Mouse (Mus musculus) c-Kit-positive CD71-positive TER-119-negative erythroid progenitor cells, embryonic 14.5 days (primary cell): ENCODE measurements around the gene Il17re.

Source experiments
- DNase-seq: peaks from one replicate; pipeline ENCODE4 v3.0.0-alpha.2; 2013; ENCODE audit warnings: low read depth

Il17re gene

GRCm38 (mm10) chr6:113443091-113443490, 15.2 kb upstream of the Il17re start:
- peak; percentile 31 for DNase-seq

GRCm38 (mm10) chr6:113444207-113444965, 13.9 kb upstream of the Il17re start:
- no peak for DNase-seq

DNA sequence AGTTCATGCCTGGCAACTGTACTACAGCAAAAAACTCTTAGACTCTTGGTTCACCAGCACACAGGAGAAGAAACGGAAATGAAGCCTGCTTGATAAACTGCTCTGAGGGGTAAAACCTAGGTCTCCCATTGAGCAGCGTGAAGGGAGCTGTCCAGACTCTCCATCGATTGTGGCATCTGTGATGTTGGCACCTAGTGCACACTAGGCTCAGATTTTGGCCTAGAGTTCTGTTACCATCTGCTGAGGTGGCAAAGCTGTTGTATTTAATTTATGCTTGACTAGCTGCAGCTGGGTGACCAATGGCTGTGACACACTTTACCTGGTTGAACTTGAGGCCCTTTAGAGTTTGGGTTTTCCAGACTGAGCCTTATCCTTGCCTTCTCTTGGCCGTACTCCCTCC, 10.6 kb upstream of the Il17re start:
- DNase-seq = no peak

DNA sequence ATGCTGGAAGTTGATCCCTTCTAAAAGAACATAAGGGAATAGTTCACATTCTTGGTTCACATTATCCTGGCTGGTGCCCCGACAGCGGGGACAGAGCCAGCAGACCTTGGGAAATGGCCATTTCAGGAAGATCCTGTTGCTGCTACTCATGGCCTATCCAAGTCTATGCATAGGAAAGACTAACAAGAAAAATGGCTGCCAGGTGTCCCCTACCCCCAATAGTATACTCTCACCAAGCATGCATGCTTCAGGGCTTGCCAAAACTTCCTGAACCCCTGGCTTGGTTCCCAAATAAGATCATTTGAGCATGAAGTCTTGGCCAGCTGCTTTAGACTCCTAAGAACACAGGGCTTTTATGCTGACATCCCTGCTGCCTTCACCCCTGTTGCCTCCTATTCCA, 6.4 kb upstream of the Il17re start:
- DNase-seq = no peak

DNA sequence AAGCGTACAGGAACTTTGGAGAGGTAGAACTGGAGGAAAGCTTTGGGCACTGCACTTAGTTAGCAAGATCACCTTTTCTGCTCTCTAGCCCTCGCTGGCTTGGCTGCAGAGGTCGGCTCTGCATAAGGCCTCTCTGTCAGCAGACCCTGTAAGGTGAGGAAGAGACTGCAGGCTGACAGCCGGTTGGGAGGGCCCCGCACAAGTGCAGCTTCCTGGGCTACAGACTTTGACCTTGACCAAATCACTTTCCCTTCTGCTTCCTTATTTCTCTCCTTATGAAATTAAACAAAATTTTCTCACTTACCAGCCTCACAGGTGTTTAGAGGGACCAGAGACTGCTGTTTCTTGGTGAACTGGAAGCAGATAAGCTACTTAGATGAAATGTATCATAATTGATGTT, 3.3 kb upstream of the Il17re start:
- no peak for DNase-seq

GRCm38 (mm10) chr6:113458635-113459034, 351 bp downstream of the Il17re start:
- DNase-seq = no peak

GRCm38 (mm10) chr6:113464040-113464439, 5.8 kb downstream of the Il17re start:
- no peak for DNase-seq

DNA sequence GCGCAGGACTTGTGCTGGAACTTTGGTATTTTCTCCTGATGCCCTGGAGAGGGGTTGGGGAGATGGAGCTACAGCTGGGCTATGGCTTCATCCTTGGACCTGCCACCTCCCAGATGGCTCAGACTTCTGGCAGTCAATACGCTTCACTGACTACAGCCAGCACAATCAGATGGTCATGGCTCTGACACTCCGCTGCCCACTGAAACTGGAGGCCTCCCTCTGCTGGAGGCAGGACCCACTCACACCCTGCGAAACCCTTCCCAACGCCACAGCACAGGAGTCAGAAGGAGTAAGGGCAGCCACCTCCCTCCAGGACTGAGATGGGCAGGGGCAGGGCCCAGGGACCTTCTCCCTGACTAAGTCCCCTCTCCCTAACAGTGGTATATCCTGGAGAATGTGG, 7.3 kb downstream of the Il17re start:
- no peak for DNase-seq

- no peak for DNase-seq
Observed at GRCm38 (mm10) chr6:113468512-113468911, 10.2 kb downstream of the Il17re start.

DNA sequence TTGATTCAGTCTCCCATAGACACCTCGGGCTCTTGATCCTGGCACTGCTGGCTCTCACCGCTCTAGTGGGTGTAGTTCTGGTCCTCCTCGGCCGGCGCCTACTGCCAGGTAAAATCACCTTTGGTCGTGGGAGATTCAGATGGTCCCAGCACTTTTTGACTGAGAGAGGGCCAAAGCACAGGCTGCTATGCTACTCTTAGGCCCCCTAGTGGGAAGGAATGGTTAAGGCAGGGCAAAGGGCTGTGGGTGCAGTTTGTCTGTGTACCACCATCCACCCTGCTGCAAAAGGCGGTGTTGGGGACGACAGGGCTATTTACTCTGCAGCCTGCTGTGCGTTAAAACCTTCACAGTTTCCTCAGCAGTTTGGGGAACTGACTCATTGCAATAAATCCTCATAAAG, 10.7 kb downstream of the Il17re start:
- peak; percentile 53 for DNase-seq

- DNase-seq = no peak
Observed at GRCm38 (mm10) chr6:113469432-113469831, 11.1 kb downstream of the Il17re start.

DNA sequence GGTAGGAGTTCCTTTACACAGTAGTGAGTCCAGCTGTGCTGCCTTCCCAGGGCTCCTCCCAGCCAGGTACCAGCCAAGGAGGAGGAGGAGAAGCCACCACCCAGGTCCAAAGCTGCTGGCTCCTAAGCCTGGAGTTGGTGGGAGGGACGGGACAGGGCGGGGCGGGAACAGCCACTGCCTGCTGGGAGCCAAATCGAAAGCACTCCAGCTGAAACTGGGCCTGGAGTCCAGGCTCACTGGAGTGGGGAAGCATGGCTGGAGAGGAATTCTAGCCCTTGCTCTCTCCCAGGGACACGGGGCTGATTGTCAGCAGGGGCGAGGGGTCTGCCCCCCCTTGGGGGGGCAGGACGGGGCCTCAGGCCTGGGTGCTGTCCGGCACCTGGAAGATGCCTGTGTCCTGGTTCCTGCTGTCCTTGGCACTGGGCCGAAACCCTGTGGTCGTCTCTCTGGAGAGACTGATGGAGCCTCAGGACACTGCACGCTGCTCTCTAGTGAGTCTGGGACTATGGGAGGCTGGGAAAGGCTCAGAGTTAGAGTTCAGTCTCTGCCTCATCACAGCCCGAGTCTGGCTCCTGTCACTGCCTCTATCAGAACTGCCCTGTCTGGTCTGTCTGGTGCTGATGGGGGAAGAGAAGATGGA, 13.1 kb downstream of the Il17re start, which contains the start of gene Il17rc:
TSS of gene Il17rc (plus strand) at position 131 of the 640 bp plus-strand sequence.
- no peak for DNase-seq

DNA sequence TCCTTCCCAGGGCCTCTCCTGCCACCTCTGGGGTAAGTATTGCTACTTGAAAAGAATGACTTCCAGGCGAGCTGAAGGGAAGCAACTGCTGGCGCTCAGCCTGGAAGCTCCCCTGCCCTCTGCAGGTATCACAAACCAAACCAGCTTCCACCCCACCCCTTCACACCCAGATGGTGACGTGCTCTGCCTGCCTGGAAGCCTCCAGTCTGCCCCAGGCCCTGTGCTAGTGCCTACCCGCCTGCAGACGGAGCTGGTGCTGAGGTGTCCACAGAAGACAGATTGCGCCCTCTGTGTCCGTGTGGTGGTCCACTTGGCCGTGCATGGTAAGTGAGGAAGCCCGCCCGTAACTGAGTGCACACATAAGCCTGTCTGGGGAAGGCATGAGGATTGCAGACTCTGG, 13.8 kb downstream of the Il17re start:
- no peak for DNase-seq

DNA sequence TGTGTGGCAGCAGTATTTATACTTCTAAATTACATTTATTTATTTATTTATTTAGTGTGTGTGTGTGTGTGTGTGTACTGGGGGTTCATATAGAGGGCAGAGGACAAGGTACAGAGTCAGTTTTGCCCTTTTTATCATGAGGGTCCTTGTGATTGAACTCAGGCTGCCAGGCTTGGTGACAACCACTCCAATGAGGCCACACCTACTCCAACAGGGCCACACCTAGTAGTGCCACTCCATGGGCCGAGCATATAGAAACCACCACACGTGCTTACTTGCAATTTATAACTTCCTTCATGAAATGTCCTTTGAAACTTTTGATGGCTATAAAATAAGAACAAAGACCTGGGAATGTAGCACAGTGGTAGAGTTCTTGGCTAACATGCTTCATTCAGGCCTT, 15.0 kb downstream of the Il17re start:
- DNase-seq = no peak

DNA sequence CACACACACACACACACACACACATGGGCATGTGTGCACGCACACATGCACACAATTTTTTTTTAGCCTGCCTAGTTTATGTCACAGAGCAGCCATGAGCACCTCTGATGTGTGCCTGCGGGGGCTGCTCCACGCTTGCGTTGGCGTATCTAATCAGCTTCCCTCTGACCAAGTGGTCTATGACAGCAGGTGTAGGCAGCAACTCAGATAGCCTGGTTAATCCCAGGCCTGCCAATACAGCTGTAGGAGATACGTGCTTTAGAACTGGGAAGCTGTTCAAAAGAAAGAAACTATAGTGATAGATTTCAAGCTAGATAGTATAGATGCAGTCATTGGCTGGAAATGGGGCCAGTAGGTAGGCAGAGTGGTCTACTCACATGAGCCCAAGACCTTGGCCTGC, 15.4 kb downstream of the Il17re start:
- no peak for DNase-seq

GRCm38 (mm10) chr6:113477353-113477752, 19.1 kb downstream of the Il17re start:
- no peak for DNase-seq

- DNase-seq = no peak
Observed at GRCm38 (mm10) chr6:113478906-113479305, 20.6 kb downstream of the Il17re start.

- no peak for DNase-seq
Observed at GRCm38 (mm10) chr6:113480555-113481373, 22.5 kb downstream of the Il17re start.

GRCm38 (mm10) chr6:113482477-113483099, 24.3 kb downstream of the Il17re start:
- no peak for DNase-seq

DNA sequence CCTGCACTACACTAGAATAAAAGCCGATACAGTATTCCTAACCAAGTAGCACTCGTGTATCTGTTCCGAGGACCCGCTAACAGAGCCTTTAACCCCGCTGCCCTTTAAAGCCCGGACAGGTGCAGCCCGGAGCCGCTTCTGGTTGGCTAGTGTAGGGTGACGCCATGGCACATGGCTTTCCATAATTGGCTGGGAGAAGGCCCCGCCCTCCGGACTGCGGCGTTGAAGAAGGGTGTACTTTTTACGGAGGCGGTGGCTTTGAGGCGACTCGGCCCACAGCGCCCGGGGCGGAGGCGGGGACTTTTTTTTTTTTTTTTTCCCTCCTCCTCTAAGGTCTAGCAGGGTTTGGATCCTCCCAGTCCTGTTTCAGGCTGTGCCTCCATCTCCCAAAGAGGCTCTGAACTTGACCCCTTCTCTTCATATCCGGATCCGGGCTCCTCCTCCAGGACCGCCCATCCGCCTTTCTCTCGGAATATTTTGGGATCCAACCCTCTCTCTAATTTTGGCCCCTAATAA, 24.9 kb downstream of the Il17re start, which contains the start of gene Creld1:
TSS of gene Creld1 (plus strand) at position 198 of the 516 bp plus-strand sequence.
- DNase-seq = peak; percentile 98

DNA sequence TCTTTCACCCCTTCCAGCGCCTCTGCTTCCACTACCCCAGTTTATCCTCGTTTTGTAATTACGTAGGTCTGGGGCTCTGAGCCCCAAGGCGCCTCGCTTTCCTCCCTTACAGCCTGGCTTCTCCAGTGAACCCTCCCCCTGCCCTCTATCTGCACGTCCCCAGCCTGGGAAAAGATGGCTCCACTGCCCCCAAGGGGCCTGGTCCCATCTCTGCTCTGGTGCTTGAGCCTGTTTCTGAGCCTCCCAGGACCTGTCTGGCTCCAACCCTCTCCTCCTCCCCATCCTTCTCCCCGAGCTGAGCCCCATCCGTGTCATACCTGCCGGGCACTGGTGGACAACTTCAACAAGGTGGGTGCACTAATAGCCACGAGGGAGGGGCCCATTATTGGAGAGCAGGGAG, 25.4 kb downstream of the Il17re start:
- no peak for DNase-seq

DNA sequence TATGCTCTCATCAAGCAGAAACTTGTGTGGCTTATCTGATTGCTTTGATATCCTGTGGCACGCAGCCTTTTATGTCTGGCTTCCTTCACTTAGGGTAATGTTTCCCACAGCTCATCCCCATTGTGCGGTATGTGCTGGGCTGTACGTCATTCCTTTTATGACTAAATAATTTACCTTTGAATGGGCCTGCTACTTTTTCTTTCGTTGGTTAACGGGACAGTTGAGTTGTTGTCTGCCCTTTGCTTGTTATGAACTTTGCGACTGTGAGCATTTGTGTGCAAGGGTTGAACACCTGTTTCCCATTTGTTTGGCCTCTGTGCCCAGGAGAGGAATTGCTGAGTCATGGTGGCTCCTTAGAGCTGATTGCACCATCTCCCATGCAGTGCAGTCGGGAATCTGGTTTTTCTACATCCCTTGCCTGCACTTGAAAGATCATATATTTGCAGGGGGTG, 28.9 kb downstream of the Il17re start:
- DNase-seq = no peak
